In the genomic region with DNA sequence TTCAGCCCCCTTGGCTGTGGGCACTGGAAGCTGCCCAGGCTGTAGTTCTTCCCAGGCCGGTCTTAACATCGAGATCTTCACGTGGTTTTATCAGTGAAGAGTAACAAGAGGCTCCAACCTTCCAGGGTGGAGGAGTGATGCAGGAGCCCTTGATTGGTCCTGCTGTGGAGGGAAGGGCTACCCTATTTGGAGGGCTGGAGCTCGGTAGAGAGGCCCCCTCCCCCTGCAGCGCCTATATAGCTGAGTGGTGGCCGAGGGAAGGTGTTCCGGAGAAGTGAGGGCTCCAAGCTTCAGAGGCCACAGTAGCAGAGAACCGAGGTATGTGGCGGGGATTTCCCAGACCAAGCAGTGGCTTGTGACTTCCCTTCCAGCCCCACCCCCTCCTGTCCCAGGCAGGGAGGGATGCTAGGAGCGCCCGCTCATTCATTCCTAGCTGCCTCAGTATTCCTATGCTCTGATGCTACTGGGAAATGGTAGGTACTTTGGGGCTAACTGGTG, we compare ENCODE assay signal across 7 mouse cellular contexts. TPM values are rescaled to one million over a fixed set of nuclear protein-coding genes. Genes with fewer than 3 reads are reported as not detected.
DNase-seq lines count a peak whose midpoint lies in the region; ATAC-seq lines count a peak whose summit lies in the region.

A gene (plus strand): TSS at position 264 of the 498 bp plus-strand sequence.

- no peak for ATAC-seq in midbrain, embryonic 11.5 days (ENCODE audit: low FRiP score)
- peak; percentile 27; the same call in 1 of the 2 replicates for ATAC-seq in heart, embryonic 14.5 days (ENCODE audit: insufficient number of reproducible peaks, insufficient read depth, low FRiP score, low read depth)
- 0 out of 2 replicates have a peak, but pooled peaks have one; percentile 29 for ATAC-seq in midbrain, embryonic 13.5 days
- no peak for ATAC-seq in erythroid progenitor cell, adult 5-6 weeks (replicated peaks; ENCODE audit: low FRiP score, poor library complexity, severe bottlenecking)

- no peaks in the 10 kb centered on the region for H3K9me3 ChIP-seq in midbrain, embryonic 11.5 days (ENCODE audit: control insufficient read depth, low read length)
- H3K9me3 ChIP-seq in midbrain, embryonic 10.5 days (replicated peaks) = no peaks in the 10 kb centered on the region
- no peaks in the 10 kb centered on the region for H3K9me3 ChIP-seq in heart, embryonic 14.5 days (ENCODE audit: control insufficient read depth, low read length)
- no peaks in the 10 kb centered on the region for H3K9me3 ChIP-seq in midbrain, embryonic 13.5 days

- H3K27ac ChIP-seq in midbrain, embryonic 11.5 days (ENCODE audit: low read depth, low read length) = no peak within 1 kb of the TSS
- H3K27ac ChIP-seq in midbrain, embryonic 10.5 days (replicated peaks) = no peak within 1 kb of the TSS; the same call in 1 of the 2 replicates
- H3K27ac ChIP-seq in heart, embryonic 14.5 days (replicated peaks in 1 of 2; ENCODE audit: control insufficient read depth in 1 of 2, insufficient read depth in 1 of 2, low read depth in 2 of 2, low read length in 2 of 2) = no peak within 1 kb of the TSS
- H3K27ac ChIP-seq in midbrain, embryonic 13.5 days = no peak within 1 kb of the TSS

- no peaks in the 10 kb centered on the region for H3K36me3 ChIP-seq in midbrain, embryonic 11.5 days (ENCODE audit: control insufficient read depth, insufficient read depth, low read length)
- H3K36me3 ChIP-seq in midbrain, embryonic 10.5 days = no peaks in the 10 kb centered on the region
- H3K36me3 ChIP-seq in heart, embryonic 14.5 days (ENCODE audit: control insufficient read depth, insufficient read depth, low read length) = no peaks in the 10 kb centered on the region
- H3K36me3 ChIP-seq in midbrain, embryonic 13.5 days = no peaks in the 10 kb centered on the region

- H3K9ac ChIP-seq in midbrain, embryonic 11.5 days (ENCODE audit: low read length) = no peak within 1 kb of the TSS
- H3K9ac ChIP-seq in heart, embryonic 14.5 days (ENCODE audit: low read length) = 0 out of 2 replicates have a peak within 1 kb of the TSS, but pooled peaks have one; percentile 16
- H3K9ac ChIP-seq in midbrain, embryonic 13.5 days (replicated peaks) = peak within 1 kb of the TSS; percentile 21; the same call in 1 of the 2 replicates

- peak; percentile 82 for DNase-seq in midbrain, embryonic 11.5 days (ENCODE audit: low spot score, missing footprints)
- DNase-seq in midbrain, embryonic 10.5 days (ENCODE audit: low spot score) = no peak
- DNase-seq in ZHBTc4 (ENCODE audit: low read depth, low spot score) = peak; percentile 71
- no peak for DNase-seq in cerebellum, adult 11 months

- H3K4me3 ChIP-seq in midbrain, embryonic 11.5 days (ENCODE audit: low read depth, low read length) = no peak within 1 kb of the TSS
- no peak within 1 kb of the TSS for H3K4me3 ChIP-seq in midbrain, embryonic 10.5 days
- peak within 1 kb of the TSS; percentile 3 to 13; a peak in 2 of 4 replicates for H3K4me3 ChIP-seq in heart, embryonic 14.5 days (ENCODE audit: control insufficient read depth in 1 of 2, insufficient read depth in 1 of 2, low read depth in 1 of 2, low read length in 2 of 2)
- no peak within 1 kb of the TSS for H3K4me3 ChIP-seq in midbrain, embryonic 13.5 days (replicated peaks)

- no peak within 1 kb of the TSS for H3K4me2 ChIP-seq in midbrain, embryonic 11.5 days
- H3K4me2 ChIP-seq in heart, embryonic 14.5 days (ENCODE audit: low read length) = peak within 1 kb of the TSS; percentile 25
- no peak within 1 kb of the TSS for H3K4me2 ChIP-seq in midbrain, embryonic 13.5 days (replicated peaks)

- 13% methylated on average over 11 of the region's 11 CpGs for WGBS in midbrain, embryonic 11.5 days
- WGBS in midbrain, embryonic 10.5 days = 13% methylated on average over 11 of the region's 11 CpGs
- WGBS in heart, embryonic 14.5 days = 8% methylated on average over 11 of the region's 11 CpGs
- WGBS in midbrain, embryonic 13.5 days = 25% methylated on average over 11 of the region's 11 CpGs

- H3K27me3 ChIP-seq in midbrain, embryonic 11.5 days (ENCODE audit: control insufficient read depth, insufficient read depth, low read length) = peaks cover 16% of the 10 kb centered on the region
- H3K27me3 ChIP-seq in midbrain, embryonic 10.5 days (ENCODE audit: low read depth, poor library complexity, severe bottlenecking) = peaks cover 52% of the 10 kb centered on the region
- H3K27me3 ChIP-seq in heart, embryonic 14.5 days (ENCODE audit: control insufficient read depth, insufficient read depth, low read length) = peaks cover 21% of the 10 kb centered on the region
- peaks cover 45% of the 10 kb centered on the region for H3K27me3 ChIP-seq in midbrain, embryonic 13.5 days

- H3K4me1 ChIP-seq in midbrain, embryonic 11.5 days (ENCODE audit: control insufficient read depth, insufficient read depth, low read length) = peaks cover 5% of the 10 kb centered on the region; the same call in 1 of the 2 replicates
- H3K4me1 ChIP-seq in midbrain, embryonic 10.5 days = peaks cover 31% of the 10 kb centered on the region
- H3K4me1 ChIP-seq in heart, embryonic 14.5 days (ENCODE audit: control insufficient read depth in 2 of 2, insufficient read depth in 2 of 2, low read length in 2 of 2) = peaks cover 16 to 25% of the 10 kb centered on the region in 2 experiments; a peak in 3 of 4 replicates
- H3K4me1 ChIP-seq in midbrain, embryonic 13.5 days (replicated peaks) = peaks cover 26% of the 10 kb centered on the region

RNA-seq across cellular contexts. Expression of the gene that starts here (rescaled TPM):
- 5.3 and 6.9 TPM in 2 replicates for polyA plus RNA-seq in midbrain, embryonic 11.5 days (2014; fragmentation: Nextera tagmentation; extraction: Ambion mirVana)
- polyA plus RNA-seq in midbrain, embryonic 10.5 days (2016; fragmentation: Nextera tagmentation; extraction: Ambion mirVana) = 3.6 and 5.1 TPM in 2 replicates
- polyA plus RNA-seq in heart, embryonic 14.5 days (2014; fragmentation: Nextera tagmentation; extraction: Ambion mirVana) = 29.7 and 37.8 TPM in 2 replicates
- polyA plus RNA-seq in midbrain, embryonic 13.5 days (2015; fragmentation: Nextera tagmentation; extraction: Ambion mirVana) = 8.7 and 9.2 TPM in 2 replicates
- total RNA-seq in erythroid progenitor cell, adult 5-6 weeks (2015; ENCODE audit: low replicate concordance) = not detected in 2 replicates
- 0.38 and 1.8 TPM in 2 replicates for total RNA-seq in erythroid progenitor cell, adult 5-6 weeks (2017; ENCODE audit: low replicate concordance)

Comparison
In these comparisons a context has a peak if more than half of its experiments do, and no peak if none do; other contexts are left out.
1. ATAC-seq: peak in heart, embryonic 14.5 days (single experiment) and midbrain, embryonic 13.5 days (single experiment); none in midbrain, embryonic 11.5 days (single experiment) and erythroid progenitor cell, adult 5-6 weeks (single experiment).
2. DNase-seq: peak in midbrain, embryonic 11.5 days (single experiment) and ZHBTc4 (single experiment); none in midbrain, embryonic 10.5 days (single experiment) and cerebellum, adult 11 months (single experiment).
3. H3K4me3 ChIP-seq: peak in heart, embryonic 14.5 days (2 of 2); none in midbrain, embryonic 11.5 days (single experiment), midbrain, embryonic 10.5 days (single experiment) and midbrain, embryonic 13.5 days (single experiment).